Mouse (Mus musculus) neutrophil, adult 5-6 weeks (primary cell): ENCODE measurements around the gene Gm28539. TPM values are rescaled to one million over a fixed set of nuclear protein-coding genes. Genes with fewer than 3 reads are reported as not detected.
A peak's percentile ranks its signal among the peaks of the same experiment; 100 is the strongest.
"Not testable (repeated sequence)": the region's sequence is repeated elsewhere in the genome, so short reads cannot be mapped to it uniquely, and the experiment has no call there.

Experiments used
- ATAC-seq: fragments of 151-379, 151-347 bp; 2 replicates; pipeline ENCODE4 v1.8.0; 2017; ENCODE audit warnings: mild to moderate bottlenecking, moderate TSS enrichment; ENCODE audit not compliant: insufficient number of reproducible peaks, poor library complexity, low FRiP score, severe bottlenecking; ENCODE audit errors: extremely low read depth
- total RNA-seq: library from RNA; stranded (forward); fragments of 200-1000 nt; gene quantifications from 2 replicates; pipeline ENCODE4 v1.2.3, GENCODE M21; 2017

Gm28539 gene
- total RNA-seq, 1 experiment from 2014 or later = 0.23 TPM

DNA sequence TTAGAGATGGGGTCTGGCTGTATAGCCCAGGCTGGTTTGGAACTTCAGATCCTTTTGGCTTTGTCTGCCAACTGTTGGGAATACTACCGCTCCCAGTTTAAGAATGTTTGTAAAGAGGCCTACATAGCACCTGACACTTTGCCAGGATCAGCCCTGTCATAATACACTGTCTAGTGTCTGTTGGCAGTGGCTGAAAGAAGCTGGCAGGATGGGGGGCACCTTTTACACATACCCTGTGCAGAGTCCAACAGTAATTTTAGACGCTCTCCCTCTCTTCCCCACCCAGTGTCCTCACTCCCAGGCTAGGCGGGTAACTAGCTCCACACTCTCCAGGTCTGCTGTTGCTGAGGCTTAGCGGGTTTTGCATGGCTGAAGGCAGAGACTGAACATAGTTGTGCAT lies 2.0 kb downstream of the Gm28539 start:
- no peak for ATAC-seq

DNA sequence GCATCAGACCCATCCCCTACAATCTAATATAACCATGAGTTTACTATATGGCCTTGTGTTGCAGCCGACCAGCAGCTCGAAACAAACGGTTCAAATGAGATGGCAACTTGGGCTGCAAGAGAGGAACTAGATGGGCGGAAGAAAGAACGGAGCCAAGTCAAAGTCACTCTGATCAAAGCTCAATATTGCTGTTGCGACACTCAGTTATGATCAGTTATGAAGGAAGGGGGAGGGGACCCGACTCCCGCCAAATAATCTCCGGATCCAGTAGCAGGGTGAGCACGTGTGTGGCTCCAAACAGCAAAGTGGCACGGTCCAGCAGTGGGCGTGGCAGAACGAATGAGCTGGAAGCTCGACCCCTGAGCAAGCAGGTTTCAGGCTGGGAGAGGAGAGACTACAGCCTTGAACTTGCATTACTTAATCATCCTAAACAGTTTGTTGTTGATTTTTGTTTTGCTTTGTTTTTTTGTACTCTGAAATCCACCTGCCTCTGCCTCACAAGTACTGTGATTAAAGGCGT lies 10.0 kb downstream of the Gm28539 start:
- ATAC-seq = no peak

- ATAC-seq = not testable (repeated sequence)
These were observed 13.3 kb downstream of the Gm28539 start for GRCm38 (mm10) chr16:18849521-18850190.

- peak; percentile 72; the same call in 1 of the 2 replicates for ATAC-seq
These were observed 22.2 kb downstream of the Gm28539 start for GRCm38 (mm10) chr16:18858551-18858950.

DNA sequence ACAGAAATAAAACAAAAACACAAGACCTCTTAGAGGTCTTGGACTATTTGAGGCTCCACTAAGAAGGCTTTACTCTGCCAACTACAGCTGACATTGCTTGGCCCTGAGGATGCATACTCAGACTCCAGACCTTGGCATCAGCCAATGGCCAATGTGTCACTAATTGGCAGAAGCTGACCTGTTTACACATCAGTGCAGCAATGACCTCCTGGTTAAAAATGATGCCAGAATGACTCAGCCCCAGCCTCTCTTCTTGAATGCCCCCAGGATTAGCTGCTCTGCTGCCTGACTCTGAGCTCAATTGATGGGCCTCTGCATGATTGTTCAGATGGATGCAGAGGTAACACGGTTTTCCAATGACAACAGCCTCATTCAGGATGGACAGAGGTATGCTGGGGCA lies 23.8 kb downstream of the Gm28539 start:
- ATAC-seq = no peak

- ATAC-seq = not testable (repeated sequence)
These were observed 34.1 kb downstream of the Gm28539 start for GRCm38 (mm10) chr16:18870495-18870894.

DNA sequence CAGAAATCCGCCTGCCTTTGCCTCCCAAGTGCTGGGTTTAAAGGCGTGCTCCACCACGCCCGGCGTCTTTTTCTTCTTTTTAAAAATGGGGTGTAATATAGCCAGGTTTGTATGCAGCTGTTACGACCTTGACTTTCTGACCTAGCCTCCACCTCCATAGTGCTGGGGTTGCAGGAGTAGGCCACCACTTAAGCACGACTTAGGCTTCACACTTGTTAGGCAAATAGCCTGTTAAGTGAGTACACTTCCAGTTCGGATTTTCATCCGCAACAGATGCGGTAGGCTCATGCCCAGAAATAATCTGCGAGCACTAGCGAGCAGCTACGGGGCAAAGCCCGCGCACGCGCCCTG lies 39.7 kb downstream of the Gm28539 start:
- no peak for ATAC-seq

GRCm38 (mm10) chr16:18876442-18877308 lies 40.3 kb downstream of the Gm28539 start, which contains the start of the genes Mrpl40 and Hira:
Gene Mrpl40 (minus strand): TSS chr16:18876862.
Gene Hira (plus strand): TSS chr16:18877037.
- ATAC-seq = peak; percentile 83

DNA sequence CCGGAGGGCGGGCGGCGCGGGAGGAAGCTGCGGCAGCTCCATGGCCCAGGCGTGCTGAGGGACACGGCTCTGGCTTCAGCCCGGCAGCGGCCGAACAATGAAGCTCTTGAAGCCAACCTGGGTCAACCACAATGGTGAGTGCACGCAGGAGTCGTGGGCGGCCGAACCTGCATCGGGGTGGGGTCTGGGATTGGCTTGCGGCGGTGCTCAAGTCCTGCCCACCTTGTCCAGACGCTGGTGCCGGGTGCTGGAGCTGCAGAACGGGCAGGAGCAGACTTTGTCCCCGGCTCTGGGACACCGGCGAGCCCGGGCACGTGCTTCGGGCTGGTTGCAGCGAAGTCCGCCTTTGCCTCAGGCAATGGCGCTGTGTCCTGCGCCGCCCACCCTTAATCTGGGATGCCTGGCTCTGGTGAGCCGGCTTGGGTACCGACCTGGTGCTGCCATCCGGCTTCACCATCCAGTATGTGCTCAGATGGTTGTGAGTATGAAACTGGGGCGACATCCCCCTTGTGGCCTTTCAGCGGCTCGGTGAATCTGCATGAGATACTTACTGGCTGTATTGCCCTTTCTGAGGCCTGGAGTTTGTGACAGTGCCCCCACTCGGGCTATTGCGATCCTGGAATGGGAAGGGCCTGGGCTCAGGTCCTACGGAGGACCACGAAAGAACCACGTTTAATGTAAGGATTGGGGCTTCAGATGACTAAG lies 41.2 kb downstream of the Gm28539 start:
- ATAC-seq = peak; percentile 23; the same call in 1 of the 2 replicates

GRCm38 (mm10) chr16:18878091-18878720 lies 41.8 kb downstream of the Gm28539 start:
- no peak for ATAC-seq

DNA sequence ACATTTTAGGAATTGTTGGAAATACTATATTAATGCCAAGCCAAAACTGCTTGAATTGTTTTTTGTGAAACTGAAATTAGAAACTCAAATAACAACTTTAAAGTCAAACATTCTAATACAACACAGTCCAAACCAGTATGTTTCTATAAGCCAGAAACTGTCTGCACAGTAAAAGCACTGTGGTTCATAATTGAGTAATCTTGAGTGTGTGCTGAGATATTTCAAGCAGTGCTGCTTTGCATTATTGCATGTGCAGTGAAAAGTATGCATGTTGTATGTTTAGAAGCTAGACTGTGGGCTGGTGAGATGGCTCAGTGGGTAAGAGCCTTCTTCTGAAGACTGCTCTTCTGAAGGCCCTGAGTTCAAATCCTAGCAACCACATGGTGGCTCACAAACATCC lies 47.7 kb downstream of the Gm28539 start:
- ATAC-seq = no peak

- no peak for ATAC-seq
These were observed 57.5 kb downstream of the Gm28539 start for GRCm38 (mm10) chr16:18893840-18894372.

GRCm38 (mm10) chr16:18895249-18895648 lies 58.9 kb downstream of the Gm28539 start:
- no peak for ATAC-seq

DNA sequence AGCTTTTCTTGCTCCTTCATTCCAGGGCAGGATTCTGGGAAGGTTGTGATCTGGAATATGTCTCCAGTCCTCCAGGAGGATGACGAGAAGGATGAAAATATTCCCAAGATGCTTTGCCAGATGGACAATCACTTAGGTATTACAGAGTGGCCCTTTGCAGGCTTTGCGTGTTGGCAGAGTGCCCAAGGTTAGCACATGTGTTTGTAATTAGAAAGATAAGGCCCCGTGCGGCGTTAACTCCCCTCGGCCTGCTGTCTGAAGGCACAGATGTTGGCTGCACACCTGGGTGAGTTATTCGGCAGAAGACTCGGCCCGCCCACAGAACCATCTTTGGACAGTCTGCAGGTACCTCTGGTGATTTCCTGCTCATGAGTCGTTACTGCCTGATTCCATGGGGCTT lies 60.0 kb downstream of the Gm28539 start:
- ATAC-seq = no peak

DNA sequence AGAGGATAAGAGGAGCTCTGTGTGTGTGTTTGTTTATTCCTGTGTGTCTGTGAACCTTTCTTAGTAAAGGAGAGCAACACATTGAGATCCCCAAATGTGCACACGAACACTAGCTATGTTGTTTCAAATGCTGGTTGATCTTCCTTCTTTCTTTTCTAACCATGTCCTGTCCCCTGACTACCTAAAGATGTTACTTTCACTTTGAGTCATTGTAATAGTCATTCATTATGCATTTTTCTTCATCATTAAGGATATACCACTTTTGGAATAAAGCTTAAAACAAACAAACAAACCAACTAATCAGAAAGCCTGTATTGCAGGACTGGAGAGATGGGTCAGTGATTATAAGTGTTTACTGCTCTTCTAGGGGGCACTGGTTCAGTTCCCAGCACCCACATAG lies 69.3 kb downstream of the Gm28539 start:
- no peak for ATAC-seq

- no peak for ATAC-seq
These were observed 79.7 kb downstream of the Gm28539 start for GRCm38 (mm10) chr16:18916064-18916463.

DNA sequence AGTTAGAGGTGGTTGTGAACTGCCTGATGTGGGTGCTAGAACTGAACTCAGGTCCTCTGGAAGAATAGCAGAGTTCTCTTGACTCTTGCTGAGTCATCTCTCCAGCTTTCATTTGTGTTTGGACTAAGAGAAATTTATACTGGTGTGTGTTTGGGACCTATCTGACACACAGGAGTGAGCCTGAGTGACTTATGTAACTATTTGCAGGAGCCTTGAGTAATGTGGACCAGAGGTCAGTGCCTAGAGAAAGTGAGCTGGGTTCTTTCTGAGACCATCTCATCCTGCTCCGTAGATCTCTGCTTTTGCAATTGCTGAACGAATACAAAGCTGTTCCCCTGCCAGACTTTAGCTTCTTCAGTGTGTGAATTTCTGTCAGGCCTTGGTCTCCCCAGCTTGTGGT lies 85.4 kb downstream of the Gm28539 start:
- no peak for ATAC-seq

DNA sequence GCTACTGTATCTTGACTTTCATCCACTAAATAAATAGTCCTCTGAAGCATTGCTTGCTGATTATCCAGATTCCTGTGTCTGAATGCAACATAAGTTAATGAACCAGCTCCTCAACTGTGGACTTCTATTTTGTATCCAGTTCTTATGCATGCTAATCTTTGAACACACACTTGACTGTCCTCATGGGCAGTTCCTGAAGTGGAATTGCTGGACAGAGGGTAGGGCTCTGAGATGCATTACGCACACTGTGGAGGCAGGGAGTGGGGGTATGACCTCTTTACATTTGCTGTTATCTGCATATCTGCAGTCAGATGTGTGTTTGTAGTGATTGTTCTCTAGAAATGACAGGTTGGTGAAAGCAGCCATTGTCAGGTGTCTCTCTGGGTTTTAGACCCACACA lies 91.6 kb downstream of the Gm28539 start:
- ATAC-seq = no peak
